Mouse (Mus musculus) cerebellum, adult 2 months (tissue): ENCODE data around the gene Alg2. TPM values are rescaled to one million over a fixed set of nuclear protein-coding genes. Genes with fewer than 3 reads are reported as not detected.

Source experiments
- DNase-seq, 2 experiments: peaks; one replicate each; pipeline ENCODE4 v3.0.0; 2021
- H3K27ac ChIP-seq: fragments of 200-500 bp; 2 replicates; pipeline ENCODE4 v1.5.1; 2012; ENCODE audit warnings: low read length, control low read depth, inconsistent platforms; ENCODE audit not compliant: insufficient read depth
- H3K27me3 ChIP-seq: fragments of 200-500 bp; 2 replicates; pipeline ENCODE4 v1.6.1; 2012; ENCODE audit warnings: inconsistent platforms, mild to moderate bottlenecking, low read length, moderate library complexity; ENCODE audit not compliant: control insufficient read depth, insufficient read depth
- H3K4me1 ChIP-seq: fragments of 200-500 bp; 2 replicates; pipeline ENCODE4 v1.6.1; 2011; ENCODE audit warnings: low read length; ENCODE audit not compliant: control insufficient read depth, insufficient read depth
- H3K4me3 ChIP-seq: fragments of 200-500 bp; replicated peaks from 2 replicates; pipeline ENCODE3; 2011; ENCODE audit warnings: mild to moderate bottlenecking, low read depth, low read length, control low read depth; ENCODE audit not compliant: insufficient read depth
- CTCF ChIP-seq: fragments of 200-500 bp; IDR thresholded peaks from 2 replicates; pipeline ENCODE4 v1.5.1; 2011; ENCODE audit warnings: low read depth, mild to moderate bottlenecking, control low read depth, low read length, moderate library complexity, borderline replicate concordance; ENCODE audit not compliant: insufficient read depth
- POLR2A ChIP-seq: fragments of 200-500 bp; IDR thresholded peaks from 2 replicates; pipeline ENCODE4 v1.6.1; 2011; ENCODE audit warnings: low read length, control low read depth, borderline replicate concordance; ENCODE audit not compliant: insufficient read depth
- WGBS: fragments of 180-500 bp; shearing (Covaris S2); methylation state at CpG from one replicate; pipeline ENCODE4 v1.1.7; 2018; 5-methylcytosine and 5-hydroxymethylcytosine counted together
- polyA plus RNA-seq: library from polyadenylated mRNA; depleted of rRNA; stranded (reverse); fragments of >200 nt; gene quantifications from 2 replicates; pipeline ENCODE4 v1.2.3, GENCODE M21; 2012; rRNA removed

Gene Alg2
- 98.1 and 101 TPM in 2 replicates for polyA plus RNA-seq

GRCm38 (mm10) chr4:47473968-47474729 lies at the start of gene Alg2, which contains the start of gene Sec61b:
Alg2 (minus strand) TSS chr4:47474333.
Sec61b (plus strand) TSS chr4:47474658.
- 0% methylated on average over 58 of the region's 58 CpGs for WGBS
- H3K27ac ChIP-seq, result peak within 1 kb of the TSS; percentile 90
- peak within 1 kb of the TSS; percentile 96 for H3K4me3 ChIP-seq
- TF ChIP-seq POLR2A, result peak; percentile 94
- TF ChIP-seq CTCF, result no peak
- peaks cover 4% of the 10 kb centered on the region; the same call in 1 of the 2 replicates for H3K4me1 ChIP-seq
- H3K27me3 ChIP-seq, result no peaks in the 10 kb centered on the region
- DNase-seq, result peak; percentile 98 to 99

GRCm38 (mm10) chr4:47521884-47522605 lies 47.9 kb upstream of the Alg2 start:
- Histone ChIP-seq H3K4me3 (no peak overlapping the region), H3K27me3 (no peaks in the 10 kb centered on the region), H3K4me1 (peaks cover 10% of the 10 kb centered on the region), H3K27ac (no peak overlapping the region)
- DNase-seq, result peak; percentile 31 to 56
- WGBS, result 70% methylated on average over 6 of the region's 6 CpGs
- TF ChIP-seq CTCF (peak; percentile 48; the same call in 1 of the 2 replicates), POLR2A (no peak)

- TF ChIP-seq POLR2A (no peak), CTCF (no peak)
- no peak overlapping the region for H3K4me3 ChIP-seq
- DNase-seq, result no peak
- H3K4me1 ChIP-seq, result peaks cover 10% of the 10 kb centered on the region
- no peaks in the 10 kb centered on the region for H3K27me3 ChIP-seq
- no peak overlapping the region for H3K27ac ChIP-seq
- WGBS, result 86% methylated on average over 4 of the region's 4 CpGs
Observed at GRCm38 (mm10) chr4:47520076-47520475, 45.9 kb upstream of the Alg2 start.

- no peak for TF ChIP-seq POLR2A
- TF ChIP-seq CTCF, result no peak
- Histone ChIP-seq H3K27ac (no peak overlapping the region), H3K4me1 (peaks cover 10% of the 10 kb centered on the region), H3K4me3 (no peak overlapping the region), H3K27me3 (no peaks in the 10 kb centered on the region)
- 11% methylated on average over 12 of the region's 12 CpGs for WGBS
- DNase-seq, result peak; percentile 52 to 57
Observed at GRCm38 (mm10) chr4:47518551-47519181, 44.5 kb upstream of the Alg2 start.

DNA sequence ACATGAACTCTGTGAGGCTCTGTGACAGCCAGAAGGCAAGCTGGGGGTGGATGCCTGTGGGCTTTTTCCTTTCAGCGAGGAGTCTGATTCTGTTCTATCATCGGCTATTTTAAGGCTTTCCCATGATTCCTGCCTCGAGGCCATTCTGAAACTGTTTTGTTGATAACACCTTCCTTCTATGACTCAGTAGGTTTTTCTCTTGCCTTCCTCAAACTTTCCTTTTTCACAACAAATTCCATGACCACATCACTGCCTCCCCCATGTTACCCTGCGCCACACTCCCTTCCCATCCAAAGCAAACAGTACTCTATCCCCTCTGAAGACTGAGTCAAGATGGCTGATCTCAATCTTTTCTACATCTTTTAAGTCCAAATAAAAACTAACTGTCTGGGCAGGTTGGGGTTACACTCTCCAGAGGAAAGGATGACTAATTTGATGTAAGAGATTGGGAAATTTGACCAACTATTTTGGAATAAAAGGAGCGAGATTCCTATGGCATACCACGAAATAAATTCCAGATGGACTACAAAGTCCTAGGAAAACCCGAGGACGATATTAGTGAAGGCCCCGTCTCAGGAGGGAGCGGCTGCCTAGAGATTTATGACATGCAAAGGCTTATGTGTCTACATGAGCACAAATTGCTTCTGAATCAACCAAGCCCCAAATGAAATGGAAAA lies 30.8 kb upstream of the Alg2 start:
- H3K27ac ChIP-seq, result no peak overlapping the region
- TF ChIP-seq CTCF (no peak), POLR2A (no peak)
- 92% methylated on average over 10 of the region's 10 CpGs for WGBS
- no peak overlapping the region for H3K4me3 ChIP-seq
- no peaks in the 10 kb centered on the region for H3K4me1 ChIP-seq
- DNase-seq, result no peak
- no peaks in the 10 kb centered on the region for H3K27me3 ChIP-seq

- Histone ChIP-seq H3K27me3 (no peaks in the 10 kb centered on the region), H3K4me1 (no peaks in the 10 kb centered on the region), H3K4me3 (no peak overlapping the region), H3K27ac (no peak overlapping the region)
- 70% methylated on average over 6 of the region's 6 CpGs for WGBS
- TF ChIP-seq POLR2A, result no peak
- no peak for DNase-seq
Observed at GRCm38 (mm10) chr4:47503045-47503444, 28.9 kb upstream of the Alg2 start.

GRCm38 (mm10) chr4:47502546-47502971 lies 28.4 kb upstream of the Alg2 start:
- no peak overlapping the region for H3K27ac ChIP-seq
- 11% methylated on average over 4 of the region's 4 CpGs for WGBS
- TF ChIP-seq POLR2A (no peak), CTCF (peak; percentile 82)
- no peaks in the 10 kb centered on the region for H3K27me3 ChIP-seq
- H3K4me3 ChIP-seq, result no peak overlapping the region
- peak; percentile 70 for DNase-seq
- no peaks in the 10 kb centered on the region for H3K4me1 ChIP-seq

DNA sequence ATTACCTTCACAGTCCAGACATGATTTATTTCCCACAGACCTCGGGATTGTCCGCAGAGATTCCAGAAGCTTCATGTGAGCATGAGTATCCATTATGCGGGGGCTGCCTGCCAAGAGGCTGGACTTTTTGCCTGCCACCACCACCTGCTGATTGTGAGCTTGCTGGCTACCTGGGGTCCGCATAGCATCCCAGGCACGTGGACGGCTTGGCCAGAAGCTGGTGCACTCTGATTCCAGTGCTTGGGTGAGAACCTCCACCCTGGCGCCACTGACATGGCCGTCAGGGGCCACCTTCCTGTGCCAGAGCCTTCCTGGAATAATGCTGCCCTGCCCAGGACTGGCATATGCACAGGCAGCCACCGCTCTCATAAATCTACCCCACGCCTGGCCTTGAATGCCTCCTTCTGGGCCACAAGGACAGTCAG lies 25.0 kb upstream of the Alg2 start:
- Histone ChIP-seq H3K27me3 (no peaks in the 10 kb centered on the region), H3K27ac (no peak overlapping the region), H3K4me3 (no peak overlapping the region), H3K4me1 (no peaks in the 10 kb centered on the region)
- no peak for TF ChIP-seq POLR2A
- DNase-seq, result no peak
- WGBS, result 20% methylated on average over 10 of the region's 10 CpGs
